Mouse (Mus musculus) liver, embryonic 16.5 days (tissue): ENCODE measurements at regions not wholly inside any gene's neighbourhood (a gene's known extent, or its start where the extent isn't known, plus 50 kb on each side); places are given as distances from the start of the nearest gene placed in this dataset.

ENCODE experiments used
- ATAC-seq: fragments of 200-750 bp; cut with Nextera tagmentation; 2 replicates; pipeline ENCODE4 v1.8.0; 2017; ENCODE audit warnings: low read depth, mild to moderate bottlenecking, moderate number of reproducible peaks, moderate library complexity
- H3K27ac ChIP-seq: fragments of 300-500 bp; sonication (generic); 2 replicates; pipeline ENCODE4 v1.5.1; 2014; ENCODE audit warnings: mild to moderate bottlenecking, low read length
- H3K27me3 ChIP-seq: fragments of 300-500 bp; sonication (generic); 2 replicates; pipeline ENCODE4 v1.6.1; 2014; ENCODE audit warnings: low read depth, low read length, mixed read lengths; ENCODE audit not compliant: control insufficient read depth, insufficient read depth
- H3K36me3 ChIP-seq: fragments of 300-500 bp; sonication (generic); 2 replicates; pipeline ENCODE4 v1.6.1; 2014; ENCODE audit warnings: mild to moderate bottlenecking; ENCODE audit not compliant: control insufficient read depth, insufficient read depth
- H3K4me1 ChIP-seq: fragments of 300-500 bp; sonication (generic); 2 replicates; pipeline ENCODE4 v1.6.1; 2014; ENCODE audit warnings: low read depth, low read length, mixed read lengths; ENCODE audit not compliant: control insufficient read depth
- H3K4me2 ChIP-seq: fragments of 300-500 bp; sonication (generic); 2 replicates; pipeline ENCODE4 v1.6.1; 2014; ENCODE audit warnings: low read depth, low read length, mixed read lengths
- H3K4me3 ChIP-seq: fragments of 300-500 bp; sonication (generic); 2 replicates; pipeline ENCODE4 v1.5.1; 2014; ENCODE audit warnings: low read depth, mild to moderate bottlenecking, low read length
- H3K9ac ChIP-seq: fragments of 300-500 bp; sonication (generic); 2 replicates; pipeline ENCODE4 v1.6.1; 2014; ENCODE audit warnings: low read depth, low read length
- H3K9me3 ChIP-seq: fragments of 300-500 bp; sonication (generic); replicated peaks from 2 replicates; pipeline ENCODE4 v1.6.1; 2016; ENCODE audit warnings: low read length; ENCODE audit not compliant: control insufficient read depth
- WGBS: fragments of 180-500 bp; shearing (Covaris S2); extraction: QIAGEN DNeasy Blood & Tissue Kit; methylation state at CpG from one replicate; pipeline ENCODE4 v1.1.7; 2014; ENCODE audit not compliant: insufficient replicate concordance; 5-methylcytosine and 5-hydroxymethylcytosine counted together

- no peaks in the 10 kb centered on the region for H3K4me1 ChIP-seq
These were observed 197.4 kb upstream of the Lcorl start for GRCm38 (mm10) chr5:46054850-46055249.

GRCm38 (mm10) chr5:46042684-46043348 is 185.4 kb upstream of the Lcorl start:
- H3K4me3 ChIP-seq: no peak overlapping the region
- ATAC-seq: no peak
- no peak overlapping the region for H3K4me2 ChIP-seq
- H3K36me3 ChIP-seq: no peaks in the 10 kb centered on the region
- no peaks in the 10 kb centered on the region for H3K4me1 ChIP-seq
- no peak overlapping the region for H3K9ac ChIP-seq
- H3K9me3 ChIP-seq: no peaks in the 10 kb centered on the region
- no peaks in the 10 kb centered on the region for H3K27me3 ChIP-seq
- no peak overlapping the region for H3K27ac ChIP-seq
- WGBS: 66% methylated on average over 6 of the region's 6 CpGs

More at GRCm38 (mm10) chr5:46054850-46055249, 197.4 kb upstream of the Lcorl start:
- ATAC-seq: no peak
- Histone ChIP-seq H3K9me3 (no peaks in the 10 kb centered on the region), H3K9ac (no peak overlapping the region), H3K27ac (no peak overlapping the region), H3K4me3 (no peak overlapping the region), H3K36me3 (no peaks in the 10 kb centered on the region), H3K27me3 (no peaks in the 10 kb centered on the region), H3K4me2 (no peak overlapping the region)
- WGBS: 64% methylated on average over 2 of the region's 2 CpGs

- H3K36me3 ChIP-seq: no peaks in the 10 kb centered on the region
- no peaks in the 10 kb centered on the region for H3K27me3 ChIP-seq
- no peak overlapping the region for H3K4me2 ChIP-seq
- no peaks in the 10 kb centered on the region for H3K9me3 ChIP-seq
- no peaks in the 10 kb centered on the region for H3K4me1 ChIP-seq
- H3K27ac ChIP-seq: no peak overlapping the region
- WGBS: 63% methylated on average over 8 of the region's 8 CpGs
- ATAC-seq: peak; percentile 61; the same call in 1 of the 2 replicates
- no peak overlapping the region for H3K4me3 ChIP-seq
- H3K9ac ChIP-seq: no peak overlapping the region
These were observed 175.7 kb upstream of the Lcorl start for GRCm38 (mm10) chr5:46033008-46033676.

GRCm38 (mm10) chr5:46032206-46032605 is 174.8 kb upstream of the Lcorl start:
- no peak overlapping the region for H3K4me2 ChIP-seq
- 36% methylated on average over 2 of the region's 2 CpGs for WGBS
- ATAC-seq: no peak
- no peaks in the 10 kb centered on the region for H3K36me3 ChIP-seq
- H3K9me3 ChIP-seq: no peaks in the 10 kb centered on the region
- no peak overlapping the region for H3K27ac ChIP-seq
- no peak overlapping the region for H3K4me3 ChIP-seq
- no peaks in the 10 kb centered on the region for H3K27me3 ChIP-seq
- no peaks in the 10 kb centered on the region for H3K4me1 ChIP-seq
- no peak overlapping the region for H3K9ac ChIP-seq

- no peaks in the 10 kb centered on the region for H3K27me3 ChIP-seq
- H3K4me2 ChIP-seq: no peak overlapping the region
- no peak overlapping the region for H3K9ac ChIP-seq
- H3K27ac ChIP-seq: no peak overlapping the region
- WGBS: 19% methylated on average over 3 of the region's 3 CpGs
- no peaks in the 10 kb centered on the region for H3K36me3 ChIP-seq
- no peak for ATAC-seq
- no peak overlapping the region for H3K4me3 ChIP-seq
- no peaks in the 10 kb centered on the region for H3K9me3 ChIP-seq
- H3K4me1 ChIP-seq: no peaks in the 10 kb centered on the region
These were observed 166.7 kb upstream of the Lcorl start for GRCm38 (mm10) chr5:46024138-46024537.

- Histone ChIP-seq H3K4me3 (no peak overlapping the region), H3K9me3 (no peaks in the 10 kb centered on the region), H3K9ac (no peak overlapping the region), H3K27ac (no peak overlapping the region), H3K4me1 (no peaks in the 10 kb centered on the region), H3K27me3 (no peaks in the 10 kb centered on the region), H3K36me3 (no peaks in the 10 kb centered on the region), H3K4me2 (no peak overlapping the region)
- no peak for ATAC-seq
- WGBS: 65% methylated on average over 6 of the region's 6 CpGs
These were observed 166.0 kb upstream of the Lcorl start for GRCm38 (mm10) chr5:46023456-46023855.

- H3K27me3 ChIP-seq: no peaks in the 10 kb centered on the region
- no peak overlapping the region for H3K4me3 ChIP-seq
- no peaks in the 10 kb centered on the region for H3K36me3 ChIP-seq
- H3K4me2 ChIP-seq: no peak overlapping the region
- WGBS: 78% methylated on average over 7 of the region's 7 CpGs
- no peak overlapping the region for H3K27ac ChIP-seq
- no peaks in the 10 kb centered on the region for H3K9me3 ChIP-seq
- H3K4me1 ChIP-seq: no peaks in the 10 kb centered on the region
- no peak overlapping the region for H3K9ac ChIP-seq
- no peak for ATAC-seq
These were observed 164.6 kb upstream of the Lcorl start for GRCm38 (mm10) chr5:46022047-46022422.

GRCm38 (mm10) chr5:46021398-46022046 is 164.1 kb upstream of the Lcorl start:
- no peak overlapping the region for H3K27ac ChIP-seq
- 56% methylated on average over 2 of the region's 2 CpGs for WGBS
- no peaks in the 10 kb centered on the region for H3K9me3 ChIP-seq
- no peaks in the 10 kb centered on the region for H3K4me1 ChIP-seq
- H3K36me3 ChIP-seq: no peaks in the 10 kb centered on the region
- H3K4me2 ChIP-seq: no peak overlapping the region
- ATAC-seq: no peak
- H3K4me3 ChIP-seq: no peak overlapping the region
- no peak overlapping the region for H3K9ac ChIP-seq
- H3K27me3 ChIP-seq: no peaks in the 10 kb centered on the region

GRCm38 (mm10) chr5:46020175-46020574 is 162.8 kb upstream of the Lcorl start:
- Histone ChIP-seq H3K4me1 (no peaks in the 10 kb centered on the region), H3K9me3 (no peaks in the 10 kb centered on the region), H3K9ac (no peak overlapping the region), H3K4me2 (no peak overlapping the region), H3K27ac (no peak overlapping the region), H3K36me3 (no peaks in the 10 kb centered on the region), H3K27me3 (no peaks in the 10 kb centered on the region), H3K4me3 (no peak overlapping the region)
- no peak for ATAC-seq
- 70% methylated on average over 4 of the region's 4 CpGs for WGBS
